In the genomic region with DNA sequence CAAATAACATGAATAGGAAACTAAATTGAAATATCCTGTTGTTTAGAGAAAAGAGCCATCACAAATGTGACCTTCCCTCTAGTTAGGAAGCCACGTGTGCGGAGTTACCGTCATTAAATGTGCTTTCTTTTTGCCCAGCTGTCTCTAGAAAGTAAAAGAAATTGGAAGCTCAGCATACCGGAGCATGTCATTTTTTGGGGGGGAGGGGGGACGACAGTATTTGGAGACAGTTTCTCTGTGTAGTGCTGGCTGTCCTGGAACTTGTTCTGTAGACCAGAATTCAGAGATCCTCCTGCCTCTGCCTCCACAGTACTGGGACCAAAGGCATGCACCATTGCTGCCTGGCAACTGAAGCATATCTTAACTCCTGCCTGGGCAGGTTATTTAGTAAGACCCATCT, we compare ENCODE assay signal across 32 mouse cellular contexts. TPM values are rescaled to one million over a fixed set of nuclear protein-coding genes. Genes with fewer than 3 reads are reported as not detected.
"Had no signal": no experiment of that assay in that cellular context is flagged by ENCODE, and none has a peak within 500 bp of the region (broad histone marks: within the 10 kb centered on the region; RNA-seq: fewer than 3 reads in every experiment).

A gene (plus strand): TSS at position 301 of the 400 bp plus-strand sequence.

- H3K9ac ChIP-seq: liver, embryonic 14.5 days had no signal

- H3K27ac ChIP-seq: hindbrain, embryonic 12.5 days; hindbrain, embryonic 14.5 days; limb, embryonic 13.5 days; limb, embryonic 15.5 days; liver, embryonic 12.5 days; liver, embryonic 14.5 days had no signal

- H3K36me3 ChIP-seq: heart, embryonic 10.5 days; heart, embryonic 12.5 days; hindbrain, embryonic 10.5 days; hindbrain, embryonic 12.5 days; limb, embryonic 13.5 days; limb, embryonic 15.5 days; liver, embryonic 12.5 days had no signal

- ATAC-seq: hindbrain, embryonic 16.5 days; intestine, embryonic 16.5 days; liver, embryonic 12.5 days had no signal

- DNase-seq: gastrocnemius, adult 2 months; gastrocnemius, postnatal 10 days; gastrocnemius, postnatal 25 days; heart, adult 18-20 months; heart, postnatal 10 days; heart, postnatal 4 days; kidney, adult 11 months; kidney, adult 2 months; kidney, adult 9 months; kidney, postnatal 10 days; kidney, postnatal 36 days; layer of hippocampus, adult 9-11 months; layer of hippocampus, postnatal 36 days; left cerebral cortex, postnatal 4 days had no signal

- H3K9me3 ChIP-seq: heart, embryonic 10.5 days; heart, embryonic 12.5 days; hindbrain, embryonic 10.5 days; hindbrain, embryonic 12.5 days; limb, embryonic 13.5 days; limb, embryonic 15.5 days; liver, embryonic 12.5 days had no signal

RNA-seq across cellular contexts. Expression of the gene that starts here (rescaled TPM):
- total RNA-seq: gastrocnemius, adult 2 months; gastrocnemius, postnatal 10 days; gastrocnemius, postnatal 25 days; gastrocnemius, postnatal 4 days; heart, adult 8-10 months; heart, postnatal 10 days; heart, postnatal 25 days; heart, postnatal 4 days; liver, adult 2 months had no signal
- polyA plus RNA-seq: heart, embryonic 10.5 days; heart, embryonic 12.5 days; heart, embryonic 14.5 days; intestine, embryonic 16.5 days; kidney, embryonic 16.5 days; limb, embryonic 11.5 days; liver, adult 2 months; liver, embryonic 12.5 days had no signal
